Mouse (Mus musculus) adrenal gland (tissue): ENCODE measurements around the gene Psg16.

Source experiments
- intact Hi-C: fragments of 180-260 bp; cut with DNase I; formaldehyde crosslinking; loops from one replicate; pipeline ENCODE4 v1.15.1; 2025
- long read RNA-seq, 2 experiments: library from polyadenylated mRNA; unstranded; transcript quantifications; one replicate each; pipeline ENCODE4 v2.0.0; 2020; ENCODE audit warnings: borderline replicate concordance in 1 of 2; ENCODE audit not compliant: insufficient replicate concordance in 1 of 2

Psg16 gene
- long read RNA-seq, experiment 1, result 0 reads
- long read RNA-seq, experiment 2, result 0 reads

DNA sequence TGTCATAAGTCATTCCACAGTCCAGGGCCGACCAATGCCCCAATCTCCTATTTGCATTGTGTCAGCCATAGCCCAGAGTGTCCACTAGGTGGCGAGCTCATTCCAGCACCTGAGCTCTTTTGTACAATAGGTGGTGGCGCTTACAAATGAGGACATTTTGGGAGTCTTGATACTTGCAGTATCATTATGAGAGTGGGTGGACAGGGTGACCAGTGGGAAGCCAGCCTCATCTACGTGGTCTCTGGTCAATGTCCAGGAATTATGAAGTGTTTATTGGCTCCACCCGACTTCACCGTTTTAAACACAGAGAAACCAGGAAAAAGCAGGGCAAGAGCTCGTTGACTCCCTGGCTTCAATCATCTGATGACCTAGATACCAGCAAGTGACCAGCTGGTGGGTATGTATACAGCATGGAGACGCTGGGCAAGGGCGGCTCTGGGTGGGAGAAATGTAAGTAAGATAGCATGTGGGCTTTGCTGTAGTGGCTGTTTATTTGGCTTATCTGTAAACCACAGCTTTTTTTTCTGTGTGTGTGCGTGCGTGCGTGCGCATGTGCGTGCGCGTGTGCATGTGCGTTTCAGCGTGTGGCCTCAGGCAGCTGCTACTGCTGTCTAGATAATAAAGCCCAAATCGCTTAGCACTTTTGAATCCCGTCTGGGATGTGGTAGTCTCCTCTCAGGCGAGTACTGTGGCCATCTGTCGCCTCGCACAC, at the start of gene Psg16:
Gene Psg16 (plus strand): TSS at position 137 of the 712 bp plus-strand sequence.
- intact Hi-C loops, result loop anchor here (10.0 kb wide), 1 partner anchor 281 kb away; no protein-coding TSS in a partner anchor

DNA sequence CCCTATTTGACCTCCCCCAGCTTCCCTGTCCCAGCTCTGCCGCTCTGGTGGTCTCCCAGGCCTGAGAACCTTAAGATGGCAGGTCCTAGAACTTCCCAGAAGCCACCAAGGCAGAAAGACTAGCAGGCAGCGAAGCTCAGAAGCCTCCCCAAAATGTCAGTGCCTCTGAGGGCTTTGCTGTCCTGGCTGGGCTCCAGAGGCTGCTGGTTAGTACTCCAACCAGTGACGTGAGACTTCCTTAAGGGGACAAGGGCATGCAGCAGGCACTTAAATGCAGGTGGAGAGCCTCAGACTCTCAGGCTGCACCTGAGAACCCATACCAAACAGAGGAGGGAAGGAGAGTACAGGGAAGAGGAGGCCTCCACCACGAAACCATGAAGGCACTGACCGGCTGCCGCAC, 49.7 kb upstream of the Psg16 start:
- intact Hi-C loops, result no loop called here

DNA sequence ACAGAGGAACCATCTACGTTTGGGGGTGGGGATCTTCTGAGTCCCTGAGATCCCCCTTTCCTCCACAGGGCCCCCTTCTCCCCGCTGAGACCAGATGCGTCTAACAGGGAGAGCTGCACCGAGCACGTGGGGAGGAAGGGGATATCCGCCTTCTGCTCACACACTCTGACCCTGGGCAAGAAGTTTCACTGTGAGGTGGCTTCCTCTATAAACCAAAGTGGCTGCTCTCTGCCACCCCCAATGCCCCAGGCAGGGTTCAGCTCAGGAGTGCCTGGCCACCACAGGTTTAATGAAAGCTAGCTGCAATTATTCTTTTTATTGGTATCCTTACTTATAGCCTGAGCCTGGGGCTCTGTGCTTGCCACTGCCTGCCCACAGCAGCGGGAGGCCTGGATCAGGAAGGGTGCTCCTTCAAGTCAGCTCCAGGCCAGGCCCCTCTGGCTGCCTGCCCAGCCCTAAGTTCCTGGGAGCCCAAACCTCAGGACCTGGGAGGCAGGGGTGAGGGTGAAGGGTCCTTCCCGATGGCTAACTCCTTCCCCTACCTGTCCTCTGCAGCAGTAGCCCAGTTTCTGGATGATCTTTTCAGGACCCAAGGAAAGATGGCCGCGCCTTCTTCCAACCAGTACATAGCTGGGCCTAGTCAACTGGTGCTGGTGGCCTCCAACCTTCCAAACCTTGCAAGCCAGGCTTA, 48.9 kb upstream of the Psg16 start:
- intact Hi-C loops, result no loop called here

DNA sequence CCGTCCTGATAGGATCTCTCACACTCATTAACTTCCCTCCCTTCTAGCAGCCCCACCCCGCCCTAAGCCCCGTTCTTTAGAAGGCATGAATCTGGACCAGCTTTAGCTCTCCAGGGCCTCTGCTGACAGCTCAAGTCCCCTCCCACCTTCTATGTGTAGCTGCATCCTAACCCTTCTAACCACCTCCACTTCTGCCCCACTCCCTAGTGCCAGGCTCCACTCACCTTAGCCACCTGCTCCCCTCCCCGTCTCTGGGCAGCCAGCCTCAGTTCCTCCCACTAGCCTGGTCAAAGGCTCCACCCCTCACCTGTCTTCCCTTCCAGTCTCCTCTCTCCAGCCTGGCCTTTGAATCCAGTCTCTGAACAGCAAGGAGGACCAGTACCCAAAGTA, 48.3 kb upstream of the Psg16 start:
- intact Hi-C loops, result no loop called here

DNA sequence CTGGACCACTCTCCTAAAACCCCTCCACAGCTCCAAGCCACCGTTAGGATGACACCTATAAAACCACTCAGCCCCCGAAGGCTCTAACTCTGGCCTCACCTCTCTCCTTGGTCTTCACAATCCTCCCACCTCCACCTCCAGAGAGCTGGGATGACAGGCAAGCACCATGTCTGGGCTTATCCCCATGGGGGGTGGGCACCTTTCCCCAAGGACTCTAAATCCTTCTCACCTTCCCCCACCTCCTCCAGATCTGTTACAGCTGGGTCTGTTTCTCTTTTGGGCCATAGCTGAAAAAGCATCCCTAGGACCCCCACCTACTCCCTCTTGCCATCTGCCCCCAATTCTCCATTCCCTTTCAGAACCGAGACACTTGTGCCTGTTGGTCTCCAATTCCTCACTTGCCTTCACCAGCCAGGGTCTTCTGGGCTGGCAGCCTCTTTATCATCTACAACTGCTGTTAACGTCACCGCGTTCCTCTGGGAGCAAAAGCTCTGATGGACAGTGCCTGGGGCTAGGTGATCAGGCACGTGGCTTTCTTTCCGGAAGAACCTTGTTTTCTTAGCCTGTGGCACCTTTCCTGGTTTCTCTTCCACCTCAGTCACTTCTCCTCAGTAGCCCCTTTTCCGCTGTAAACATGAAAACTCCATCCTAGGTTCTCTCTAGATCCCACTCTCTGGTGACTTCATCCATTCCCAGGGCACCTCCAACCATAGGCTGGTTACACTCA, 47.8 kb upstream of the Psg16 start:
- intact Hi-C loops, result no loop called here

DNA sequence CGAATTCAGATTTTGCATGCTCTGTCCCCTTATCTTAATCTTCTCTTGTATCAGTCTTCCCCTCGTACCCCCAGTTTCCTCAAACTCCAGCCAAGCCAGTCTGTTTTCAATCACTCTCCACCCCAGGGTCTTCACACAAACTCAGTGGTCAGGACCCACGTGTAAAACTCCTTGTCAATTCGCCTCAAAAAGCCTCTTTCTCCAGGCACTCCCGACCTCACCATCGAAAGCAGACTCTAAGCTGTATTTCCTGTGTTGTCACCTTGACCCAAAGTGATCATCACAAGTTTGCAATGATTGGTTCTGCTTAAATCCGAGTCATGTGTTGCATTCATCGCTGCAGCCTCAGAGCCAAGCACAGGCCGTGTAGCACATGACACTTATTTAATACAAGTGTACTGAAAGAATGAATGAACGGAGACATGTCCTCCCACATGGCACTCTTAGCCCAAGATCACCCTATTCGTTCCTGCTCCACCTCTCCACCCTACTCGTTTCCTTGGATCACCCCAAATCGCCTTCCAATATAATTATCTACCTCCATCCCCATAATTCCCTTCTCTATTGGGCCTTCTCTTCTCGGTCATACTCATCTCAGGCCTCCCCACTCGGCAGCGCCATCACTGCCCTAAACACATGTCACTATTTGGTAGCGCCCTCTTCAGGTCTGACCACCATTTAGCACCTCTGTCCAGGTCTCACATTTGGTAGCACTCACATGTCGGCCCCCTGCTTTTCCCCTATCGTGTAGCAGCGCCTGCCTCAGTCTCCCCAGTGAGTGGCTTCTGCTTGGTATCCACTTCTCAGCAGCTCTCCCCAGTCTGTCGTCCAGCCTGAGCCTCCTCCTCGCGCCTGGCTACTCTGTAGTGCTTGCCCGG, 46.9 kb upstream of the Psg16 start:
- intact Hi-C loops, result no loop called here

DNA sequence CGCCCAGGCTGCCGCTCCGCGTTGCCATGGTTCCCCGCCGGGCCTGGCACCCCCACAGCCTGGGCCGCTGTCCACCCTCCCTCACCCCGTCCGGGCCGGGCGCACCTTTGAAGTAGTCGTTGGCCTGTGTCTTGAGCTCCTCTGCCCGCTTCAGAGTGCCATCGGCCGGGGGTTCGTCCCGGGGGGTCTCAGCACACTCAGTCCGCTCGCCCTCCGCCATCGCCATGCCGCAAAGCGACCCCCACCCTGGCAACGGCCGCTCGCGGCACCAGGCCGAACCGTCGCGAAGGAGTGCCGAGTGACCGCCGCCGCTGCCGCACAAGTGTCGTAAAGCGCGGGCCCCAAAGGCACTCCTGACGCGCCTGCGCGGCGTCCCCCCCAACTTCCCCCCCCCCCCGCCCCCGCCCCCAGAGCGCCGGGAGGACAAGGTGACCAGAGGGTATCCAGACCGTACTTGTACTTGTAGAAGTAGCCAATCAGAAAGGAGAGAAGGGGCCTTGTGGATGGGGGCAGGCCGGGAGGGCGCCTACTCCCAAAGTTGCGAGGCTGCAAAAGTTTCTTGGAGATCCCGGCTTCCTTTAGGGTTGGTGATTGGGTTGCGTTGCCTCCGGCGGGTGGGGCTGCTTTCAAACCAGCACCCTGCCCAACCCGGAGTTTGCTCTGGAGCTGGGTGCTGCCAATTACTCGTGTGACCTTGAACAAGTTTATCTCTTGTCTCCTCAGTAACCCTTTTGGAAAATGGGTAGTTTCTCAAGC, 46.1 kb upstream of the Psg16 start, which contains the start of gene Ppp5c:
Gene Ppp5c (minus strand): TSS at position 337 of the 756 bp plus-strand sequence.
- intact Hi-C loops, result no loop called here

DNA sequence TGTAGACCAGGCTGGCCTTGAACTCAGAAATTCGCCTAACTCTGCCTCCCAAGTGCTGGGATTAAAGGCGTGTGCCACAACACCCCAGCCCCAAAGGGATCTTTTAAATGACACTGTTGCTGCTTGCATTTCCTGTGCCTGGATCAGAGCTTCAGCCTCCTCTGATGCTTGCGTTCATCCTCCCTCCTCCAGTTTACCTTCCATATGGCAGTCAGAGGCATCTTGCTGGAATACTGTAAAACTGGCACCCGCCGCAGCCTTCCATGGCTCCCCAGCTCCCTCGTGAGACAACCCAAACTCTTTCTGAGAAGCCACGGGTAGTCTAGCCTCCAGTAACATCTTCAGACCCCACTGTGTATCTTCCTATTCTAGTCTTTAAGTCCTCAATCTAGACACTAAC, 44.9 kb upstream of the Psg16 start:
- intact Hi-C loops, result no loop called here

DNA sequence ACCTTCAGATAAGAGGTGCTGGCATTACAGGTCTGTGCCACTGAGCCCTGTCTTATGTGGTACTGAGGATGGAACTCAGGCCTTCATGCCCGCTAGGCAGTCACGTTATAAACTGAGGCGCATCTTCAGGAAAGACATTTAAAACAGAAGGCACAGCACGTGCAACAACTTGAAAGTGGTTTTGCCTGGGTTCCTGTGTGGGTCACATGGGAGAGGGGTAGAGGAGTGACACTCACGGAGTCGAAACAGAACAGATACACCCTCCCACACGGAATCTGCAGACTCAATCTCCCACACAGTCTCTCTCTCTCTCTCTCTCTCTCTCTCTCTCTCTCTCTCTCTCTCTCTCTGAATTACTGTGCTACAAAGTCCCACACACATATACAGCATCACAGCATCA, 43.6 kb upstream of the Psg16 start:
- intact Hi-C loops, result no loop called here

DNA sequence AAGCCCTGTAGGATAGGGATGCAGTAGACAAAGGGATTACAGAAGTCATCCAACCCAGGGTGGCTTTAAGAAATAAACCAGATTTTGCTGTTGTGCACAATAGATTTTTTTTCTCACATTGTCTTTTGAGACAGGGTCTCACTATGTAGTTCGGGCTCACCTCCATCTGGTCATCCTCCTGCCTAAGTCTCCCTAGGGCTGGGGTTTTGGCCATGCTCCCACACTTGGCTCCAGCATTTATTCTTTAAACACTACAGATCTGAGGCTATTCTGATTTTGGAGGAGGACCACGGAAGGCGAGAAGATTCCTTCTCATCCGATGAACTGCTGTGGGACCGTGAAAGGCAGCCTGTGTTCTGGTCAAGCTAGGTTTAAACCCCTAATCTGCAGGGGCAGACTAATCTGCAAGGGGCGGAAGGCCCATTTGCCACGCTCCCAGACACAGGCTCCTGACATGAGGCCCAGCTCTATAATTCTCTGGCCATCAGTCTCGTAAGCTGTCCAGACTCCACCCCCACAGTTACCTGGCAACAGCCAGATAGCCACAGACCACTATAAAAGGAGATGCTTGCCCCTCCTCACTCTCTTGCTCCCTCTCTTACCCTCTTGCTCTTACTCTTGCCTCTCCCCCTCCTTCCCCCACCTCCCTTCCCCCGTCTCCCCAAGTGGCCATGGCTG, 35.7 kb upstream of the Psg16 start:
- intact Hi-C loops, result no loop called here

DNA sequence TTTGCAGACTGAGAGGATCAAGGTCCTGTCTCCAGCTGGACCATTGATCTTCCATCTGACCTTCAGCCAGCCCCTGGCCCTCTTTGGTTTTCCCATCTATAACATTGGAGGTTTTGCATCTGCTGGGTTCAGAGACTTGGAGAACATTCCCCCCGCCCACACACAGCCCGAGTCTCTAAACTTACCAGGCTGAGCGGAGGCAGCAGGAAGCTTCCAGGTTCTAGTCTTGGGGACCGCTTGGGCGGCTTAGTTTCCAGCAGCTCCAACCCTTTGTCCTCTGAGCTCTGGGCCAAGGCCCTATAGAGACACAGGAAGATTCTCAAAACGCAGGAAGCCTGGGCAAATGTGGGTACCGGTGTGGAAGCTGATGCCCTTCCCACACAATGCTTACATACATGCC, 34.5 kb upstream of the Psg16 start:
- intact Hi-C loops, result no loop called here

DNA sequence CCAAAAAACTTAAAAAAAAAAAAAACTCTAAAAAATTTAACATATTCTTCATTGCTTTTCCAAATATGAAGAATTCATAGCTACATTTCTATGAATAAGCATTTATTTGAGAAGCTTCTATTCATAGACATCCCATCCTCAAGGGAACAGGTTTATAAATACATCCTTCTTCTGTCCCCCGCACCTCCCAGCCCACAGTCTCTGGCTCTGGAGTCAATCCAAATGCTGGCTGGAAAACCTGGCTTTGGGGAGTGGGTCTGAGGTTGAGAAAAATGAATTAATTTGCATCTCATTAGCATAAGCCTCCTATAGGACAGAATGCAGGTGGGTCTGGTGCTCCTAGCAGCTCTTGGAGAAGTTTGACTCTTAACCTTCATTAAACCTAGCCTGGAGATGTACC, 28.1 kb upstream of the Psg16 start:
- intact Hi-C loops, result no loop called here

DNA sequence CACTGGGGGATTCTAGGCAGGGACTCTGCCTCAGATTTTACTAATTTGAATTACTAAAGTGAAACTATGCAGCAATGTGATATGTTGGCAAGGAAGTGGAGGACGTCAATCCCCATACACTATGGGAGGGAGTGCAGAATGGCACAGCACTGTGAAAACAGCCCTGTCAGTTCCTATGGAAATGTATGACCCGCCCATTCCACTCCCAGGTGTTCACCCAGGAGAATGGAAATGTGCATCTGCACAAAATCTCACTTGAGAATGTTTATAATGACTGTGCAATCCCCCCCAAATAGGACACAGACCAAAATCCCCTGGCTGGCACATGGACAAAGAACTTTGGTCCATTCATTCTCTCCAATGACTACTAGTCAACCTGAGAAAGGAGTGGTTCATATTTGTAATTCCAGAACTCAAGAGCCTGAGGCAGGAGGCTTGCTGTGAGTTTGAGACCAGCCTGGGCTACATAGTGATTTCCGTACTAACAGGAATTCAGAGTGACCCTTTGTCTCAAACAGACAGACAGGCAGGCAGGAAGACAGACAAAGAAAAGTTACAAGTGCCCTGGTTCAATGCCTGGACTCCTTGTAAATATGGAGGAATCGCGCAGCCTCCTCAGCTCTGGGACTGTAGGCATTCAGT, 26.7 kb upstream of the Psg16 start:
- intact Hi-C loops, result no loop called here

DNA sequence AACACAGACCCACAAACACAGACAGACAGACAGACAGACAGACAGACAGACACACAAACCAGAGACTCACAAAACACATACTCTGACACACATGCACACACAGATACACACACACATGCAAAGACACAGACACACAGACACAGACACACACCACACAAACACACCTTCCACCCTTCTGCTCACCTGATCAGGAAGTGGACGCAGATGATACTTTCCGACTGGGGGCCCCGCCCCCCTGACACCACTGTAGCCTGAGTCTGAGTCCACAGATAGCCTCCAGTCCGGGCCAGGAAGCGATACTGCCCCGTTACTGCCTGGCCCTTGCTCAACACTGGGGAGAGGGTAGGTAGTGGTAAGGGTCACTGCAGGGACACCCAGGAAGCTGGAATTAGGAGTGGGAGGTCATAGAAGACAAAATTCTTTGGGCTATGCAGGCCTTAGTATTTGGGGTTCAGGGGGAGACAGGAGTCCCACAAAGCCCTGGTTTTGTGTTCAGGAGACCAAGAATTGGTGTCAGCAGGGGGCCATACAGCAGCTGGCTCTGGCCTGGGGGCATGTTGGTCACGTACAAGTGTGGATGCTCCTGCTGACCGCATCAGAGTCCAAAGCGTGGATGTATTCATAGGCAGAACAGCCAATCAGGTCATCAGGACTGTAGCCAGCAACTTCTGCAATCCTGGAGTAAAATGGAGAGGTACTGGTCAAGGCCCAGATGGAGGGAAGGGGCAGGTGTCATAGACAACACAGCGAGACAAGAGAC, 25.2 kb upstream of the Psg16 start:
- intact Hi-C loops, result no loop called here

DNA sequence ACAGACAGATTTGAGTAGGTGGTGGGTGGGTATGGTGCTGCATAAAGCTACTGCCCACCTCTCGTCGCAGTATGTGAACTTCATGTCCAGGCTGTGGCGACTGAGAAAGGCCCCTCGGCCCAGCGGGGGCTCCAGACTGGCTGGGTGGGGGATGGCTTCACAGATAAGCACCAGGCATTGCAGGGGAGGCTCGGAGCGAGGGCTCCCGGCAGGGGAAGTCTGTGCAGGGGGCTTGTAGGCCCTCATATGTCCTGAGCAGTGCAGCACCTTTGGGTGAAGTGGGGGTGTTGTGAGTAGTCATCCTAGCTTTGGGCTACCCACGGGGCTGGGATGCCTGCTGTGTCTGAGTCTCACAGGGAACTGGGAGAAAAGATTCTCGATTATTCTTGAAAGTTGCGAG, 23.3 kb upstream of the Psg16 start:
- intact Hi-C loops, result loop anchor here (5.0 kb wide), 1 partner anchor 48 kb away; no protein-coding TSS in a partner anchor

DNA sequence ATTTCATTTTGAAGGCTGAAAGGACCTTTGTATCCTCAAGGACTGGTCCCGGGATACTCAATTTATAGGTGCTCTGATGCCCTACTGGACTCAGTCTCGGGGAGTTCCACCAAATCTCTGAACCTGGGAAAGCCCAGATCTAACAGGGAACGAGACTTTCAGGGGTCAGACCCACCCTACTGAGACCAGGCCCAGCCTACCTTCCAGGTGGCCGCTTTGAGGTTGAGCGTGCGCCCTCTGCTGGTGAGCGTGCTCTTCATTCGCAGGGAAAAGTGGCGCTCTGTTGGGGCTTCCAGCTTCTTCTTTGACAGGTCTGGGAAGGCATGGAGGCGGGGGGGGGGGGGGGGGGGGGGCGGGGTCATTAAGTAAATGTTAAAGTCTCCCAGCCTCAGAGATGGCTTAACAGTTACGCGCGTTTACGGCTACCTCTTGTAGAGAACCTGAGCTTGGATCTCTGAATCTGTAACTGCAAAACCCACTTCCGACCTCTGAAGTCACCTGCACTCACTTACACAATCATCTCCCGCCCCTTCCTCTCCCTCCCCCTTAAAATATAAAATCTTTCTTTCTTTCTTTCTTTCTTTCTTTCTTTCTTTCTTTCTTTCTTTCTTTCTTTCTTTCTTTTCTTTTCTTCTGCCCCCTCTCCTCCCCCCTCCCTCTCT, 22.8 kb upstream of the Psg16 start:
- intact Hi-C loops, result loop anchor here (5.0 kb wide), 1 partner anchor 49 kb away; no protein-coding TSS in a partner anchor

DNA sequence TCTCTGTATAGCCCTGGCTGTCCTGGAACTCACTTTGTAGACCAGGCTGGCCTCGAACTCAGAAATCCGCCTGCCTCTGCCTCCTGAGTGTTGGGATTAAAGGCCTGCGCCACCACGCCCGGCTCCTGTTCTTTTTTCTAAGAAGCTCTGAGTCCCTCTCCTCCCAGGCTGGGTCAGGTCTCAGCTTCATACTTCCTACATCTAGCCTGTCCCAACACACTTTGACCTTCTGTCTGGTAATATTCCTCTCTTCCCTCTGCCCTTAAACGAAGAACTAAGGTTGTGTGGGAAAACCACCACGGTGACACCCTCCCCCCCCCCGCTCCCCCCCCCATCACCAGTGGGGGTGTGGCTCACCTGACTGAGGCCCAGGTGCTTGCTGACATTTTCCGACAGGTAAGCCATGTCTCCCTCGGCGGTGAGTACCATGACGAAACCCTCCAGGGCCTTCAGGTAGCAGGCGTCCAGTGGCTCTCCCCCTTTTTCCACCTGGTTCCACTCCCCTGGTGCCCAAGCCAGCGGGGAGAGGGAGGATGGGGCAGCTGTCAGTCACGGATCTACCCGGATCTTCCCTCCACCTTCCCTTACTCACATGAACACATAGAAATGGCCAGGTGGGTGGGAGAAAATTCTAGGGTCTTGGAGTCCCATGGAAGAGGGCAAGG, 19.4 kb upstream of the Psg16 start:
- intact Hi-C loops, result loop anchor here (5.0 kb wide), 1 partner anchor 52 kb away; no protein-coding TSS in a partner anchor
